Mouse (Mus musculus) C2C12 (cell line): ENCODE results near the gene Ube2h.

ENCODE experiments used
- CEBPB ChIP-seq: IDR thresholded peaks from one replicate; pipeline ENCODE4 v1.6.1; 2011; ENCODE audit warnings: low read depth, mild to moderate bottlenecking, control low read depth, moderate library complexity
- CTCF ChIP-seq: IDR thresholded peaks from one replicate; pipeline ENCODE4 v1.5.1; 2011; ENCODE audit not compliant: control insufficient read depth, insufficient read depth, insufficient read length
- MAX ChIP-seq: IDR thresholded peaks from one replicate; pipeline ENCODE4 v1.6.1; 2011; ENCODE audit warnings: mild to moderate bottlenecking, control low read depth
- USF1 ChIP-seq: IDR thresholded peaks from one replicate; pipeline ENCODE4 v1.6.1; 2011; ENCODE audit warnings: low read depth, mild to moderate bottlenecking, control low read depth, moderate library complexity

- TF ChIP-seq CTCF = no peak
- TF ChIP-seq MAX = no peak
- no peak for TF ChIP-seq USF1
- no peak for TF ChIP-seq CEBPB
Observed at GRCm38 (mm10) chr6:30292579-30292978, 11.8 kb downstream of the Ube2h start.
